In genomic region chr2:19257255-19257654, GRCm38 (mm10) we compare ENCODE assay signal across 24 mouse cellular contexts. TPM values are rescaled to one million over a fixed set of nuclear protein-coding genes. Genes with fewer than 3 reads are reported as not detected.
DNase-seq lines count a peak whose midpoint lies in the region; ATAC-seq and TF ChIP-seq lines count a peak whose summit lies in the region.
"Had no signal": no experiment of that assay in that cellular context is flagged by ENCODE, and none has a peak within 500 bp of the region (broad histone marks: within the 10 kb centered on the region; RNA-seq: fewer than 3 reads in every experiment).

No protein-coding gene starts in this region.

- no peaks in the 10 kb centered on the region for H3K36me3 ChIP-seq in hindbrain, embryonic 16.5 days (ENCODE audit: control insufficient read depth, insufficient read depth, low read length)
- H3K36me3 ChIP-seq in hindbrain, embryonic 14.5 days (replicated peaks; ENCODE audit: control insufficient read depth, insufficient read depth) = no peaks in the 10 kb centered on the region
- H3K36me3 ChIP-seq in hindbrain, postnatal 0 days (ENCODE audit: insufficient read depth, low read length) = no peaks in the 10 kb centered on the region
- H3K36me3 ChIP-seq in hindbrain, embryonic 11.5 days (ENCODE audit: control insufficient read depth, insufficient read depth, low read length) = no peaks in the 10 kb centered on the region
- no peaks in the 10 kb centered on the region for H3K36me3 ChIP-seq in midbrain, embryonic 15.5 days (replicated peaks)
- H3K36me3 ChIP-seq in midbrain, embryonic 10.5 days = no peaks in the 10 kb centered on the region
- H3K36me3 ChIP-seq in midbrain, embryonic 16.5 days (ENCODE audit: control insufficient read depth, insufficient read depth, low read length) = no peaks in the 10 kb centered on the region
- no peaks in the 10 kb centered on the region for H3K36me3 ChIP-seq in midbrain, embryonic 14.5 days (ENCODE audit: control insufficient read depth, insufficient read depth, low read length)
- H3K36me3 ChIP-seq: G1E had no signal

- DNase-seq in hindbrain, embryonic 14.5 days (ENCODE audit: low spot score) = no peak
- DNase-seq in hindbrain, postnatal 0 days (ENCODE audit: low spot score) = no peak
- no peak for DNase-seq in hindbrain, embryonic 11.5 days (ENCODE audit: low spot score)
- no peak for DNase-seq in midbrain, embryonic 10.5 days (ENCODE audit: low spot score)
- DNase-seq in midbrain, embryonic 14.5 days = no peak
- DNase-seq: adrenal gland, adult 2 months; adrenal gland, adult 8-10 months; adrenal gland, postnatal 10 days; adrenal gland, postnatal 14 days; adrenal gland, postnatal 25 days; adrenal gland, postnatal 36 days; B cell, adult 2 months; cerebellum, adult 11 months; cerebellum, adult 11-12 months had no signal

- no peaks in the 10 kb centered on the region for H3K4me1 ChIP-seq in hindbrain, embryonic 16.5 days (ENCODE audit: control insufficient read depth, insufficient read depth, low read depth, low read length)
- H3K4me1 ChIP-seq in hindbrain, embryonic 14.5 days (replicated peaks; ENCODE audit: control insufficient read depth, insufficient read depth, low read length) = no peaks in the 10 kb centered on the region
- H3K4me1 ChIP-seq in hindbrain, postnatal 0 days (ENCODE audit: insufficient read depth, low read length) = no peaks in the 10 kb centered on the region
- no peaks in the 10 kb centered on the region for H3K4me1 ChIP-seq in hindbrain, embryonic 11.5 days (replicated peaks; ENCODE audit: control insufficient read depth, insufficient read depth, low read length)
- no peaks in the 10 kb centered on the region for H3K4me1 ChIP-seq in midbrain, embryonic 15.5 days
- no peaks in the 10 kb centered on the region for H3K4me1 ChIP-seq in midbrain, embryonic 10.5 days
- no peaks in the 10 kb centered on the region for H3K4me1 ChIP-seq in midbrain, embryonic 16.5 days (ENCODE audit: control insufficient read depth, insufficient read depth, low read length)
- no peaks in the 10 kb centered on the region for H3K4me1 ChIP-seq in midbrain, embryonic 14.5 days (ENCODE audit: control insufficient read depth, insufficient read depth, low read length)

- H3K9ac ChIP-seq in hindbrain, embryonic 16.5 days (ENCODE audit: low read depth, low read length) = no peak overlapping the region
- no peak overlapping the region for H3K9ac ChIP-seq in hindbrain, embryonic 14.5 days
- no peak overlapping the region for H3K9ac ChIP-seq in hindbrain, postnatal 0 days (replicated peaks; ENCODE audit: low read length)
- H3K9ac ChIP-seq in hindbrain, embryonic 11.5 days (ENCODE audit: low read depth, low read length) = no peak overlapping the region
- no peak overlapping the region for H3K9ac ChIP-seq in midbrain, embryonic 15.5 days
- no peak overlapping the region for H3K9ac ChIP-seq in midbrain, embryonic 16.5 days (ENCODE audit: low read depth, low read length)
- no peak overlapping the region for H3K9ac ChIP-seq in midbrain, embryonic 14.5 days (replicated peaks; ENCODE audit: low read length)

- H3K4me3 ChIP-seq in hindbrain, embryonic 16.5 days (ENCODE audit: low read length) = no peak overlapping the region
- no peak overlapping the region for H3K4me3 ChIP-seq in hindbrain, embryonic 14.5 days (replicated peaks; ENCODE audit: low read length)
- no peak overlapping the region for H3K4me3 ChIP-seq in hindbrain, postnatal 0 days (ENCODE audit: low read length)
- H3K4me3 ChIP-seq in hindbrain, embryonic 11.5 days (ENCODE audit: low read depth, low read length) = no peak overlapping the region
- no peak overlapping the region for H3K4me3 ChIP-seq in midbrain, embryonic 15.5 days
- no peak overlapping the region for H3K4me3 ChIP-seq in midbrain, embryonic 10.5 days
- H3K4me3 ChIP-seq in midbrain, embryonic 16.5 days (ENCODE audit: low read depth, low read length) = no peak overlapping the region
- H3K4me3 ChIP-seq in midbrain, embryonic 14.5 days (replicated peaks; ENCODE audit: low read depth, low read length) = no peak overlapping the region

- H3K27me3 ChIP-seq in hindbrain, embryonic 16.5 days (replicated peaks; ENCODE audit: control insufficient read depth, insufficient read depth, low read length) = no peaks in the 10 kb centered on the region
- no peaks in the 10 kb centered on the region for H3K27me3 ChIP-seq in hindbrain, embryonic 14.5 days (ENCODE audit: control insufficient read depth, insufficient read depth, low read length)
- H3K27me3 ChIP-seq in hindbrain, postnatal 0 days (ENCODE audit: insufficient read depth, low read length) = no peaks in the 10 kb centered on the region
- H3K27me3 ChIP-seq in hindbrain, embryonic 11.5 days (ENCODE audit: control insufficient read depth, insufficient read depth, low read length) = no peaks in the 10 kb centered on the region
- no peaks in the 10 kb centered on the region for H3K27me3 ChIP-seq in midbrain, embryonic 15.5 days (replicated peaks)
- H3K27me3 ChIP-seq in midbrain, embryonic 10.5 days (ENCODE audit: low read depth, poor library complexity, severe bottlenecking) = no peaks in the 10 kb centered on the region
- H3K27me3 ChIP-seq in midbrain, embryonic 16.5 days (ENCODE audit: control insufficient read depth, insufficient read depth, low read depth, low read length) = no peaks in the 10 kb centered on the region
- no peaks in the 10 kb centered on the region for H3K27me3 ChIP-seq in midbrain, embryonic 14.5 days (ENCODE audit: control insufficient read depth, insufficient read depth, low read length)
- H3K27me3 ChIP-seq: CH12.LX had no signal

- 0 out of 2 replicates have a peak, but pooled peaks have one; percentile 9 for ATAC-seq in hindbrain, embryonic 16.5 days
- ATAC-seq in hindbrain, embryonic 14.5 days (ENCODE audit: low FRiP score) = no peak
- peak; percentile 58; the same call in 1 of the 2 replicates for ATAC-seq in hindbrain, postnatal 0 days
- ATAC-seq in hindbrain, embryonic 11.5 days (ENCODE audit: low FRiP score) = no peak
- peak; percentile 52 for ATAC-seq in midbrain, embryonic 15.5 days (replicated peaks)
- 0 out of 2 replicates have a peak, but pooled peaks have one; percentile 39 for ATAC-seq in midbrain, embryonic 16.5 days
- ATAC-seq in midbrain, embryonic 14.5 days (ENCODE audit: low FRiP score, low TSS enrichment) = no peak
- ATAC-seq: activated CD4-positive, CD25-positive, alpha-beta regulatory T cell, adult 4 months; CD4-positive, CD25-positive, alpha-beta regulatory T cell, adult 4 months; Patski had no signal

- TF ChIP-seq CTCF in hindbrain, postnatal 0 days (IDR thresholded peaks at IDR 0.05; ENCODE audit: low read depth) = no peak

- H3K4me2 ChIP-seq in hindbrain, embryonic 16.5 days (ENCODE audit: low read length) = no peak overlapping the region
- no peak overlapping the region for H3K4me2 ChIP-seq in hindbrain, embryonic 14.5 days (replicated peaks)
- no peak overlapping the region for H3K4me2 ChIP-seq in hindbrain, postnatal 0 days (ENCODE audit: low read depth, low read length)
- no peak overlapping the region for H3K4me2 ChIP-seq in hindbrain, embryonic 11.5 days (replicated peaks; ENCODE audit: low read depth, low read length)
- no peak overlapping the region for H3K4me2 ChIP-seq in midbrain, embryonic 15.5 days
- no peak overlapping the region for H3K4me2 ChIP-seq in midbrain, embryonic 16.5 days (ENCODE audit: low read length)
- no peak overlapping the region for H3K4me2 ChIP-seq in midbrain, embryonic 14.5 days (ENCODE audit: low read length)

- no peak overlapping the region for H3K27ac ChIP-seq in hindbrain, embryonic 16.5 days (ENCODE audit: low read depth, low read length)
- H3K27ac ChIP-seq in hindbrain, embryonic 14.5 days = no peak overlapping the region
- H3K27ac ChIP-seq in hindbrain, postnatal 0 days = no peak overlapping the region
- no peak overlapping the region for H3K27ac ChIP-seq in hindbrain, embryonic 11.5 days (ENCODE audit: low read depth, low read length)
- H3K27ac ChIP-seq in midbrain, embryonic 15.5 days = no peak overlapping the region
- no peak overlapping the region for H3K27ac ChIP-seq in midbrain, embryonic 10.5 days (replicated peaks)
- no peak overlapping the region for H3K27ac ChIP-seq in midbrain, embryonic 16.5 days (ENCODE audit: low read length)
- no peak overlapping the region for H3K27ac ChIP-seq in midbrain, embryonic 14.5 days (replicated peaks; ENCODE audit: low read depth, low read length)

- no peaks in the 10 kb centered on the region for H3K9me3 ChIP-seq in hindbrain, embryonic 16.5 days (ENCODE audit: control insufficient read depth, low read length)
- no peaks in the 10 kb centered on the region for H3K9me3 ChIP-seq in hindbrain, embryonic 14.5 days (ENCODE audit: control insufficient read depth, low read length)
- H3K9me3 ChIP-seq in hindbrain, postnatal 0 days (ENCODE audit: low read length) = no peaks in the 10 kb centered on the region
- no peaks in the 10 kb centered on the region for H3K9me3 ChIP-seq in hindbrain, embryonic 11.5 days (ENCODE audit: control insufficient read depth, low read length)
- no peaks in the 10 kb centered on the region for H3K9me3 ChIP-seq in midbrain, embryonic 15.5 days
- no peaks in the 10 kb centered on the region for H3K9me3 ChIP-seq in midbrain, embryonic 10.5 days (replicated peaks)
- H3K9me3 ChIP-seq in midbrain, embryonic 16.5 days (replicated peaks; ENCODE audit: control insufficient read depth, low read length, poor library complexity, severe bottlenecking) = no peaks in the 10 kb centered on the region
- no peaks in the 10 kb centered on the region; the same call in 1 of the 2 replicates for H3K9me3 ChIP-seq in midbrain, embryonic 14.5 days (ENCODE audit: control insufficient read depth, low read length)
- H3K9me3 ChIP-seq: G1E had no signal

RNA-seq across cellular contexts. Expression of gene Armc3, which starts 58.2 kb away (rescaled TPM):
- polyA plus RNA-seq in hindbrain, embryonic 16.5 days (2015; fragmentation: Nextera tagmentation; extraction: Ambion mirVana) = 1.6 and 1.9 TPM in 2 replicates
- polyA plus RNA-seq in hindbrain, embryonic 14.5 days (2014; fragmentation: Nextera tagmentation; extraction: Ambion mirVana) = 2.1 TPM in 2 replicates
- 0.84 and 0.97 TPM in 2 replicates for total RNA-seq in hindbrain, postnatal 0 days (2014; rRNA removed)
- 1.2 and 1.5 TPM in 2 replicates for polyA plus RNA-seq in hindbrain, postnatal 0 days (2015; fragmentation: Nextera tagmentation; extraction: Ambion mirVana)
- polyA plus RNA-seq in hindbrain, embryonic 11.5 days (2014; fragmentation: Nextera tagmentation; extraction: Ambion mirVana) = 1.4 and 1.5 TPM in 2 replicates
- 1.3 and 1.7 TPM in 2 replicates for polyA plus RNA-seq in midbrain, embryonic 15.5 days (2015; fragmentation: Nextera tagmentation; extraction: Ambion mirVana)
- polyA plus RNA-seq in midbrain, embryonic 10.5 days (2016; fragmentation: Nextera tagmentation; extraction: Ambion mirVana) = 0.40 and 0.51 TPM in 2 replicates
- 2.1 and 2.2 TPM in 2 replicates for polyA plus RNA-seq in midbrain, embryonic 16.5 days (2015; fragmentation: Nextera tagmentation; extraction: Ambion mirVana)
- 1.1 and 1.6 TPM in 2 replicates for polyA plus RNA-seq in midbrain, embryonic 14.5 days (2014; fragmentation: Nextera tagmentation; extraction: Ambion mirVana)
- total RNA-seq: adrenal gland, adult 18-20 months; adrenal gland, adult 2 months; adrenal gland, postnatal 14 days; adrenal gland, postnatal 25 days; adrenal gland, postnatal 36 days had no signal
- polyA plus RNA-seq: adrenal gland, adult 2 months; C2C12; G1E; Patski had no signal

Comparison
In these comparisons a context has a peak if more than half of its experiments do, and no peak if none do; other contexts are left out.
1. ATAC-seq: peak in hindbrain, embryonic 16.5 days (single experiment), hindbrain, postnatal 0 days (single experiment), midbrain, embryonic 15.5 days (single experiment) and midbrain, embryonic 16.5 days (single experiment); none in hindbrain, embryonic 14.5 days (single experiment), hindbrain, embryonic 11.5 days (single experiment) and midbrain, embryonic 14.5 days (single experiment).